Mouse (Mus musculus) stomach, postnatal 0 days (tissue): ENCODE measurements around the gene Kat8. TPM values are rescaled to one million over a fixed set of nuclear protein-coding genes. Genes with fewer than 3 reads are reported as not detected.

Source experiments
- ATAC-seq: fragments of 200-750 bp; cut with Nextera tagmentation; 2 replicates; pipeline ENCODE4 v1.8.0; 2017; ENCODE audit not compliant: low FRiP score, low TSS enrichment
- DNase-seq: peaks from one replicate; pipeline ENCODE4 v3.0.0-alpha.2; 2016; ENCODE audit warnings: low spot score
- H3K27ac ChIP-seq: fragments of 300-500 bp; sonication (generic); replicated peaks from 2 replicates; pipeline ENCODE4 v1.5.1; 2014; ENCODE audit warnings: mild to moderate bottlenecking, control low read depth
- H3K27me3 ChIP-seq: fragments of 300-500 bp; sonication (generic); 2 replicates; pipeline ENCODE4 v1.6.1; 2014; ENCODE audit warnings: low read length; ENCODE audit not compliant: control insufficient read depth, insufficient read depth
- H3K36me3 ChIP-seq: fragments of 300-500 bp; sonication (generic); 2 replicates; pipeline ENCODE4 v1.6.1; 2014; ENCODE audit warnings: low read length, mixed read lengths; ENCODE audit not compliant: control insufficient read depth, insufficient read depth
- H3K4me1 ChIP-seq: fragments of 300-500 bp; sonication (generic); replicated peaks from 2 replicates; pipeline ENCODE4 v1.6.1; 2014; ENCODE audit warnings: antibody characterized with exemption; ENCODE audit not compliant: control insufficient read depth, insufficient read depth
- H3K4me2 ChIP-seq: fragments of 300-500 bp; sonication (generic); replicated peaks from 2 replicates; pipeline ENCODE4 v1.6.1; 2014; ENCODE audit warnings: low read depth, mild to moderate bottlenecking, control low read depth, moderate library complexity
- H3K4me3 ChIP-seq: fragments of 300-500 bp; sonication (generic); 2 replicates; pipeline ENCODE4 v1.5.1; 2014; ENCODE audit warnings: low read depth, low read length, control low read depth
- H3K9ac ChIP-seq: fragments of 300-500 bp; sonication (generic); 2 replicates; pipeline ENCODE4 v1.6.1; 2014; ENCODE audit warnings: mild to moderate bottlenecking, low read length, control low read depth, mixed read lengths
- H3K9me3 ChIP-seq: fragments of 300-500 bp; sonication (generic); 2 replicates; pipeline ENCODE4 v1.6.1; 2016; ENCODE audit warnings: low read length; ENCODE audit not compliant: control insufficient read depth
- CTCF ChIP-seq: IDR thresholded peaks from 2 replicates; pipeline ENCODE4 v1.5.1; 2016; ENCODE audit warnings: antibody characterized with exemption, low read depth, mild to moderate bottlenecking, moderate library complexity
- EP300 ChIP-seq: optimal IDR thresholded peaks from 2 replicates; pipeline ENCODE3; 2016; ENCODE audit warnings: antibody characterized with exemption
- WGBS: fragments of 180-500 bp; shearing (Covaris S2); extraction: QIAGEN DNeasy Blood & Tissue Kit; methylation state at CpG from one replicate; pipeline ENCODE4 v1.1.7; 2014; 5-methylcytosine and 5-hydroxymethylcytosine counted together
- polyA plus RNA-seq: library from polyadenylated mRNA; unstranded; fragments of >200 nt; fragmentation: Nextera tagmentation; extraction: Ambion mirVana; gene quantifications from 2 replicates; pipeline ENCODE4 v1.2.1, GENCODE M21; 2015

Kat8 gene
- 15.1 and 16.6 TPM in 2 replicates for polyA plus RNA-seq

DNA sequence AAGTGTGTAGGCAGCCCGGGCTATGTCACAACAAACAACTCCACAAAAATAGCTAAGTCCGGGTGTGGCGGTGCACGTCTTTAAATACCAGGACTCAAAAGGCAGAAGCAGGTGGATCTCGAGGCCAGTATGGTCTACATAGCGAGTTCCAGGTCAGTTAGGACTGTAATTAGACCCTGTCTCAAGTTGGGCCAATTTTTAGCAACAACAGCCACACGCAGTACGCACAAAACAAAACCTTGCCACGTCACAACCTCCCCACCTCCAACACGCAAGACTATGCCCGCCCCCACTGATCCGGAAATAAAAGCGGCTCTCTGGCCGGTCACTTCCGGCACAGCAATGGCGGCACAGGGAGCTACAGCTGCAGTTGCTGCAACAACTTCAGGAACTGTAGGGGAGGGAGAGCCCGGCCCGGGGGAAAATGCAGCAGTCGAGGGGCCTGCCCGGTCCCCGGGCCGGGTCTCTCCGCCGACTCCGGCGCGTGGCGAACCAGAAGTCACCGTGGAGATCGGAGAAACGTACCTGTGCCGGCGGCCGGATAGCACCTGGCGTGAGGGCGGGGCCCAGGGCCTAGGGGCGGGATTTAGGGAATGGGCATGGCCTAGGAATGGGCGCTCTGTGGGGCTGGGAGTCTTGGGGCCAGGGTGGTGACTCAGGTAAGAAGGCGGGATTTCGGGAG, at the start of gene Kat8:
TSS of gene Kat8 (plus strand) at position 327 of the 682 bp plus-strand sequence.
- no peaks in the 10 kb centered on the region for H3K4me1 ChIP-seq
- peak within 1 kb of the TSS; percentile 90 for H3K9ac ChIP-seq
- peaks cover 12% of the 10 kb centered on the region for H3K36me3 ChIP-seq
- under 1% methylated on average over 39 of the region's 40 CpGs for WGBS
- ATAC-seq (peak; percentile 96), DNase-seq (peak; percentile 95)
- H3K9me3 ChIP-seq, result no peaks in the 10 kb centered on the region
- no peaks in the 10 kb centered on the region for H3K27me3 ChIP-seq
- peak within 1 kb of the TSS; percentile 72 for H3K4me2 ChIP-seq
- H3K4me3 ChIP-seq, result peak within 1 kb of the TSS; percentile 92
- peak; percentile 8 for TF ChIP-seq EP300
- no peak for TF ChIP-seq CTCF
- H3K27ac ChIP-seq, result peak within 1 kb of the TSS; percentile 92

DNA sequence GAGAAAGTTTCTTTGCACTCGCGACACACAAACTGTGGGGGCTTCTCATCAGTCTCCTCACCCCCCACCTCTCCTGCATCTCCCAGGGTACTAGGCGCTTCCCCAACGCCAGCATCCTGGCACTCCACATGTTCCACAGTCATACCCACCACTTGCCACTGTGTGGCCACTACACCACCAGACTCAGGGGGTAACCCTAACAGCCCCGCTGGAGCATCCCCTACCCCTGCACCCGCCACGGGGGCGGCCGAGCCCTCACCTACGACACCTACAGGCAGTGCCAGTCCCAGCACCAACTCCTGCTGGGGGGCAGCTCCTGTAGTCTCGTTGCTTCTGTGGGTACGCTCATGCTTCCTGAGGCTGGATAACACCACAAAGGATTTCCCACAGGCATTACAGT, 45.9 kb upstream of the Kat8 start:
- 95% methylated on average over 12 of the region's 12 CpGs for WGBS
- no peak overlapping the region for H3K9ac ChIP-seq
- H3K36me3 ChIP-seq, result peaks cover 5% of the 10 kb centered on the region
- H3K4me3 ChIP-seq, result no peak overlapping the region
- no peaks in the 10 kb centered on the region for H3K27me3 ChIP-seq
- DNase-seq (no peak), ATAC-seq (no peak)
- no peak overlapping the region for H3K4me2 ChIP-seq
- 0 out of 2 replicates have a peak, but pooled peaks cover 3% of the 10 kb centered on the region for H3K4me1 ChIP-seq
- H3K9me3 ChIP-seq, result no peaks in the 10 kb centered on the region
- H3K27ac ChIP-seq, result no peak overlapping the region
- no peak for TF ChIP-seq EP300
- TF ChIP-seq CTCF, result no peak

DNA sequence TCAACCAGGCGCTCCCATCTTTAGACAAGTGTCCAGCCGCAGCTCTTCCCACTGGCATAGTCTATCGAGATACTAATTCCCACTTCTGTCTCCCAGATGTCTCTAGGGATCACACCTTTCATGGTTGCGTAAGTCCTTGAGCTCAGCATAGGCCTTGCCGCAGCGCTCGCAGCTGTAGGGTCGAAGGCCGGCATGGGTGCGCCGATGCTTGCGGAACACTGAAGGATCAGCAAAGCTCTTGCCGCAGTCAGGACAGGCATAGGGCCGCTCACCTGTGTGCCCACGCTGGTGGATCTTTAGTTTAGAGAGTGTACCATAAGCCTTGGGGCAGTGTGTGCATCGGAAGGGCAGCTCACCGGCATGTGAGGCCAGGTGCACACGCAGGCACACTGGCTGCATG, 44.7 kb upstream of the Kat8 start:
- ATAC-seq (no peak), DNase-seq (no peak)
- Histone ChIP-seq H3K27ac (no peak overlapping the region), H3K9ac (no peak overlapping the region), H3K4me3 (no peak overlapping the region), H3K4me1 (0 out of 2 replicates have a peak, but pooled peaks cover 3% of the 10 kb centered on the region), H3K4me2 (no peak overlapping the region), H3K27me3 (no peaks in the 10 kb centered on the region), H3K36me3 (peaks cover 5% of the 10 kb centered on the region), H3K9me3 (no peaks in the 10 kb centered on the region)
- WGBS, result 97% methylated on average over 18 of the region's 18 CpGs
- TF ChIP-seq CTCF, result no peak
- no peak for TF ChIP-seq EP300

- ATAC-seq, result peak; percentile 24
- Histone ChIP-seq H3K27ac (0 out of 2 replicates have a peak overlapping the region, but pooled peaks have one; percentile 30), H3K4me2 (no peak overlapping the region), H3K4me1 (0 out of 2 replicates have a peak, but pooled peaks cover 3% of the 10 kb centered on the region), H3K4me3 (no peak overlapping the region), H3K9ac (peak overlapping the region; percentile 35; the same call in 1 of the 2 replicates), H3K27me3 (no peaks in the 10 kb centered on the region), H3K9me3 (no peaks in the 10 kb centered on the region), H3K36me3 (peaks cover 5% of the 10 kb centered on the region)
- TF ChIP-seq EP300 (no peak), CTCF (no peak)
- 32% methylated on average over 3 of the region's 3 CpGs for WGBS
- no peak for DNase-seq
These were observed 43.0 kb upstream of the Kat8 start for GRCm38 (mm10) chr7:127869149-127869810.

DNA sequence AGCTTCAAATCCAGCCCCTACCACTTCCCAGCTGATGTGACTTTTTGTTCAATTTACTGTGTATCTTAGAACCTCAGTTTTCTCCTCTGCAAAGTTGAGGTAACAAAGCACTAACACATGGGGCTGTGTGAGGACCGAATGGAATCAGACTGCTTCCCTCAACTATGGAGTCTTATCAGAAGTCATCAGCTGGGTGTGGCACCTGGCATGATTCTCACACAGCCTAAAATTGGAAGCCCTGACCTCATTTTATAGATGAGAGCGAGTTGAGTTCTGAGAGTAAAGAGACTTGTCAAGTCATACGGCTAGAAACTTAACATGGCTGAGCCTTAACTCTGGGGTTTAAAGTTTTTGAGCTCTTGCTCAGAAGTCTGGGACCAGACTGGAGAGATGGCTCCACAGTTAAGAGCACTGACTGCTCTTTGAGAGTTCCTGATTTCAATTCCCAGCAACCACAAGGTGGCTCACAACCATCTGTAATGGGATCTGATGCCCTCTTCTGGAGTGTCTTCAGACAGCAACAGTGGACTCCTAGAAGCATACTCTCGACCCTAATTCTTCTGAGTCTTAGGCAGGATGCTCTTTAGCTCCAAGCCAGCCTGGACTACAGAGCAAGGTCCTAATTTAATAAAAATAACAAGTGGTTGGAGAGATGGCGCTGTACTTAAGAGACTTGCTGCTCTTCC, 42.0 kb upstream of the Kat8 start:
- H3K36me3 ChIP-seq, result peaks cover 5% of the 10 kb centered on the region
- DNase-seq, result no peak
- H3K27me3 ChIP-seq, result no peaks in the 10 kb centered on the region
- WGBS, result 75% methylated on average over 5 of the region's 5 CpGs
- no peak for TF ChIP-seq EP300
- peak; percentile 62 for TF ChIP-seq CTCF
- no peaks in the 10 kb centered on the region for H3K9me3 ChIP-seq
- 0 out of 2 replicates have a peak, but pooled peaks cover 3% of the 10 kb centered on the region for H3K4me1 ChIP-seq
- H3K4me2 ChIP-seq, result no peak overlapping the region
- no peak overlapping the region for H3K9ac ChIP-seq
- no peak overlapping the region for H3K4me3 ChIP-seq
- no peak overlapping the region for H3K27ac ChIP-seq
- ATAC-seq, result no peak
